Mouse (Mus musculus) lung, postnatal 0 days (tissue): ENCODE data around the gene Rptor. TPM values are rescaled to one million over a fixed set of nuclear protein-coding genes. Genes with fewer than 3 reads are reported as not detected.
"Not testable (repeated sequence)": the region's sequence is repeated elsewhere in the genome, so short reads cannot be mapped to it uniquely, and the experiment has no call there.

Source experiments
- ATAC-seq: fragments of 200-750 bp; cut with Nextera tagmentation; 2 replicates; pipeline ENCODE4 v1.8.0; 2017; ENCODE audit warnings: moderate library complexity
- DNase-seq: peaks from one replicate; pipeline ENCODE4 v3.0.0-alpha.2; 2016; ENCODE audit warnings: low spot score
- H3K27ac ChIP-seq: fragments of 300-500 bp; sonication (generic); 2 replicates; pipeline ENCODE4 v1.5.1; 2014; ENCODE audit warnings: antibody characterized with exemption, mild to moderate bottlenecking, low read length, mixed read lengths
- H3K27me3 ChIP-seq: fragments of 300-500 bp; sonication (generic); replicated peaks from 2 replicates; pipeline ENCODE4 v1.6.1; 2014; ENCODE audit warnings: low read length, mixed read lengths; ENCODE audit not compliant: insufficient read depth
- H3K36me3 ChIP-seq: fragments of 300-500 bp; sonication (generic); 2 replicates; pipeline ENCODE4 v1.6.1; 2014; ENCODE audit warnings: low read length, mixed read lengths; ENCODE audit not compliant: insufficient read depth
- H3K4me1 ChIP-seq: fragments of 300-500 bp; sonication (generic); 2 replicates; pipeline ENCODE4 v1.6.1; 2014; ENCODE audit warnings: antibody characterized with exemption, low read depth, low read length, mixed read lengths; ENCODE audit not compliant: insufficient read depth
- H3K4me2 ChIP-seq: fragments of 300-500 bp; sonication (generic); replicated peaks from 2 replicates; pipeline ENCODE4 v1.6.1; 2014; ENCODE audit warnings: low read depth, mild to moderate bottlenecking, low read length, moderate library complexity, mixed read lengths
- H3K4me3 ChIP-seq: fragments of 300-500 bp; sonication (generic); 2 replicates; pipeline ENCODE4 v1.5.1; 2014; ENCODE audit warnings: low read depth, low read length
- H3K9ac ChIP-seq: fragments of 300-500 bp; sonication (generic); replicated peaks from 2 replicates; pipeline ENCODE4 v1.6.1; 2014; ENCODE audit warnings: low read depth, mild to moderate bottlenecking
- H3K9me3 ChIP-seq: fragments of 300-500 bp; sonication (generic); 2 replicates; pipeline ENCODE4 v1.6.1; 2016; ENCODE audit warnings: low read length, mixed read lengths
- CTCF ChIP-seq: IDR thresholded peaks from 2 replicates; pipeline ENCODE4 v1.5.1; 2016; ENCODE audit warnings: antibody characterized with exemption, mild to moderate bottlenecking
- EP300 ChIP-seq: IDR thresholded peaks from 2 replicates; pipeline ENCODE4 v1.6.1; 2016; ENCODE audit warnings: antibody characterized with exemption, mild to moderate bottlenecking, control low read depth
- WGBS: fragments of 180-500 bp; shearing (Covaris S2); extraction: QIAGEN DNeasy Blood & Tissue Kit; methylation state at CpG from one replicate; pipeline ENCODE4 v1.1.7; 2014; 5-methylcytosine and 5-hydroxymethylcytosine counted together
- polyA plus RNA-seq: library from polyadenylated mRNA; unstranded; fragments of >200 nt; fragmentation: Nextera tagmentation; extraction: Ambion mirVana; gene quantifications from 2 replicates; pipeline ENCODE4 v1.2.1, GENCODE M21; 2015

Gene Rptor
- polyA plus RNA-seq, 1 experiment from 2014 or later = 5.3 TPM

DNA sequence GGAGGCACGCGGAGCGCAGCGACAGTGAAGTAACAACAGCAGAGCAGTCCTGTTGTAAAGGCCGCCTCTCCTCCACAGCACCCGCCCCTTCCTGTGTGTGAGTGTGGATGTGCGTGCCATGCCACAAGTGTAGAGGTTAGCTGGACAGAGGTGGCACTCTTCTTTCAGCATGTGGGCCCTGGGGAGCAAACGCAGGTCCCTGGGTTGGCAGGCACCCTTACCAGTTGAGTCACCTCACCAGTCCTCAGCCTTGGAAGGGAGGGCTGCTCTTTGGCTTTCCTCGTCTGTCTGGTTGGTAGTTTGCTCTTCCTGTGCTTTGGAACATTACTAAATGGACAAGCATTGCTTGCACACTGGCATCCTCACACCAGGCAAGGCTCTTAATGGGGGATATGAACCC lies 50.6 kb downstream of the Rptor start:
- 84% methylated on average over 9 of the region's 9 CpGs for WGBS
- Histone ChIP-seq H3K9me3 (no peaks in the 10 kb centered on the region), H3K27me3 (no peaks in the 10 kb centered on the region), H3K9ac (no peak overlapping the region), H3K27ac (no peak overlapping the region), H3K4me3 (no peak overlapping the region), H3K4me2 (no peak overlapping the region), H3K36me3 (no peaks in the 10 kb centered on the region), H3K4me1 (no peaks in the 10 kb centered on the region; the same call in 1 of the 2 replicates)
- no peak for TF ChIP-seq CTCF
- TF ChIP-seq EP300 = no peak
- no peak for ATAC-seq
- DNase-seq = no peak

DNA sequence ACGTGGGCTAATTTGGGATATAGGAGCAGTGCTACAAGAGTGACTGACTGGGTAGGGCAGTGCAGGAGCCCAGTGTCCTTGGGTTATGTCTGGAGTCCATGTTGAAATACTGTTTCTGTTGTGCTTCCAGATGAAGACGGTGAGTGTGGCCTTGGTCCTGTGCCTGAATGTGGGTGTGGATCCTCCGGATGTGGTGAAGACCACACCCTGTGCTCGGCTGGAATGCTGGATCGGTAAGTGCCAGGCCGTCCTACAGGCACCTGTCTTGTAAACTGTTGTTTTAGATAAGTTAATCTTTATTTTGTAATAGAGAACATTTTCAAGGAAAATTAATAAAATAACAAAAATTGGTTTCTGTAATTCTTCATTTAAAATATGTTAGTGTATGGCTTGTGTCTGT lies 54.8 kb downstream of the Rptor start:
- H3K9me3 ChIP-seq = no peaks in the 10 kb centered on the region
- no peak overlapping the region for H3K4me2 ChIP-seq
- no peak overlapping the region for H3K27ac ChIP-seq
- H3K4me1 ChIP-seq = no peaks in the 10 kb centered on the region
- TF ChIP-seq EP300 (peak; percentile 23; the same call in 1 of the 2 replicates), CTCF (no peak)
- no peak overlapping the region for H3K9ac ChIP-seq
- no peaks in the 10 kb centered on the region for H3K27me3 ChIP-seq
- no peak overlapping the region for H3K4me3 ChIP-seq
- no peaks in the 10 kb centered on the region for H3K36me3 ChIP-seq
- ATAC-seq (no peak), DNase-seq (no peak)
- 60% methylated on average over 6 of the region's 6 CpGs for WGBS

DNA sequence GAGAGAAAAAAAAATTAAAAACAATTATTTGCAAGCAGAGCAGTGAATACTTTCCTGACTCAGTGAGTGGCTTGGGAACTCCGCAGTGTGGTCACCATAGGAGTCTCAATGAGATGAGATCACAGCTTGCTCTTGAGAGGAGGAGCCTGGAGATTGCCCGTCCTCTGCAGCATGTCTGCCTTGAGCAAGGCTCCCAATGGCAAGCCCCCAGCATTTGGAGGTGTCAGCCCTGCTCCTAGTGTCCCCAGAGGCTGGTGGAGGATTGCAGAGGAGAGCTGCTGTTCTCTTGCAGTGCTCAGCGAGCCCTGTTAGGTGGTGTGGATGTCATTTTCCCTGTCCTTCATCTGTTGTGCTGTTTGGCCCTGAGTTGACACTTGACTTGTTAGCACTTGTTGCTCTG lies 56.6 kb downstream of the Rptor start:
- no peak overlapping the region for H3K9ac ChIP-seq
- H3K9me3 ChIP-seq = no peaks in the 10 kb centered on the region
- TF ChIP-seq CTCF (no peak), EP300 (no peak)
- H3K4me1 ChIP-seq = no peaks in the 10 kb centered on the region
- no peak for ATAC-seq
- H3K27ac ChIP-seq = no peak overlapping the region
- H3K36me3 ChIP-seq = no peaks in the 10 kb centered on the region
- no peak overlapping the region for H3K4me3 ChIP-seq
- no peak overlapping the region for H3K4me2 ChIP-seq
- no peak for DNase-seq
- 78% methylated on average over 3 of the region's 3 CpGs for WGBS
- no peaks in the 10 kb centered on the region for H3K27me3 ChIP-seq

DNA sequence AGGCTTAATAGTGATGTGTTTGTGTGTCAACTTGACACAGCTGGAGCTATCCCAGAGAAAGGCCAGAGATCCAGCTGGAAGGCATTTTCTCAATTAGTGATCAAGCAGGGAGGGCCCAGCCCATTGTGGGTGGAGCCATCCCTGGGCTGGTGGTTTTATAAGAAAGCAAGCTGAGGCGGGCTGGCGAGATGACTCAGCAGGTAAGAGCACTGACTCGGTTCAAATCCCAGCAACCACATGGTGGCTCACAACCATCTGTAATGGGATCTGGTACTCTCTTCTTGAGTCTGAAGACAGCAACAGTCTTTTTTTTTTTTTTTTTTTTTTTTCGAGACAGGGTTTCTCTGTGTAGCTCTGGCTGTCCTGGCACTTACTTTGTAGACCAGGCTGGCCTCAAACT lies 58.8 kb downstream of the Rptor start:
- DNase-seq (peak; percentile 38), ATAC-seq (peak; percentile 32; the same call in 1 of the 2 replicates)
- H3K36me3 ChIP-seq, H3K4me2 ChIP-seq, H3K9ac ChIP-seq, H3K9me3 ChIP-seq, H3K4me1 ChIP-seq, H3K4me3 ChIP-seq, H3K27me3 ChIP-seq, H3K27ac ChIP-seq: not testable (repeated sequence)
- WGBS = 53% methylated on average over 4 of the region's 4 CpGs

DNA sequence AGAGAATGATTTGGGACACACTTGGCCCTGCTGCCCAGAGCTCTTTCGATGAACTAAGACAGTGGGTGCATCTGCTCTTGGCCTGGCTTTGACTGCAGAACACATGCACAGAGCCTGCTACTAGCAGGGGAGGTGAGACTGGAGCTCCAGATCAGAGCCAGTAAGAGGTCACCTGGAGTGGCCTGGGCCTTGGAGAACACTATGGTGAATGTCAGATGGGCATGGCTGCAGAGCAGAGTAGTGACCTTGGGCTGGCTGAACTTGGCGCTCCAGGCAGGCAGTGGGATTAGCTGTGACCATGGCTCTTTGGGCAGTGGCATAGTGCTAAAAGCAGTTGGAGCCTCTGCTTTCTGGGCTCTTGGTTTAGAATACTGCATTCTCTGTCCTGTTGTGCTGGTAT lies 61.2 kb downstream of the Rptor start:
- H3K9ac ChIP-seq = no peak overlapping the region
- WGBS = 95% methylated on average over 2 of the region's 2 CpGs

DNA sequence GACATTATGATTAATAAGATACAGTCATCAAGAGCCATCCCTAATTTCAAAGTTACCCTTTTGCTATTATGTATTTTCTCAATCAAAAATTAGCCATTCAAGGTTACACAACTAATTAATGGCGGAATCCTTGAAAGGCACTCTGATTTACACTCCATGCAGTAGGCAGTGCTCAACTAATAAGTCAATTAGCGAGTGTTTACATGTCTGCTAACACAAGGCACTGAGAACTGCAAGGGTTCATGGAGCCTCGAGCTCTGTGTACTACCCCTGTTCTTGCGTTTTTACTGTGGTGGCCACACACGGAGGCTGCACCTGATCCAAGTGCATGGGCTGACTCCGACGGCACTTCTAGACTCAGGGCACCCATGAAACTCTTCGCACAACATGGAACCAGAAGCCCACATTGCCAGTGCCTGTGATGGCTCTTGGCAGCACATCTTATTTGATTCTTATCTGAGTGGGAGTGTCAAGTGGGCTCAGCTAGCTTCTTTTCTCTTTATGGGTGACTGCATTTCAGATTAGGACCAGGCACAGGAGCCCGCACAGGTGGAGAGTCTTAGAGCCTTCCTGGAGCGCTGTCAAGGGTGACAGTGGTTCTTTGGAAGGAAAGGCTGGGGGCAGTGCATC lies 62.1 kb downstream of the Rptor start:
- Histone ChIP-seq H3K9me3 (no peaks in the 10 kb centered on the region), H3K4me2 (no peak overlapping the region), H3K9ac (no peak overlapping the region), H3K27ac (no peak overlapping the region), H3K4me1 (no peaks in the 10 kb centered on the region), H3K36me3 (no peaks in the 10 kb centered on the region), H3K27me3 (no peaks in the 10 kb centered on the region), H3K4me3 (no peak overlapping the region)
- ATAC-seq (no peak), DNase-seq (no peak)
- 64% methylated on average over 10 of the region's 10 CpGs for WGBS
- TF ChIP-seq CTCF = no peak
- TF ChIP-seq EP300 = no peak

More for the DNA sequence above, 61.2 kb downstream of the Rptor start:
- H3K4me3 ChIP-seq = no peak overlapping the region
- no peaks in the 10 kb centered on the region for H3K9me3 ChIP-seq
- H3K36me3 ChIP-seq = no peaks in the 10 kb centered on the region
- DNase-seq (no peak), ATAC-seq (no peak)
- no peaks in the 10 kb centered on the region for H3K4me1 ChIP-seq
- H3K27me3 ChIP-seq = no peaks in the 10 kb centered on the region
- H3K4me2 ChIP-seq = no peak overlapping the region
- H3K27ac ChIP-seq = no peak overlapping the region
- no peak for TF ChIP-seq CTCF

DNA sequence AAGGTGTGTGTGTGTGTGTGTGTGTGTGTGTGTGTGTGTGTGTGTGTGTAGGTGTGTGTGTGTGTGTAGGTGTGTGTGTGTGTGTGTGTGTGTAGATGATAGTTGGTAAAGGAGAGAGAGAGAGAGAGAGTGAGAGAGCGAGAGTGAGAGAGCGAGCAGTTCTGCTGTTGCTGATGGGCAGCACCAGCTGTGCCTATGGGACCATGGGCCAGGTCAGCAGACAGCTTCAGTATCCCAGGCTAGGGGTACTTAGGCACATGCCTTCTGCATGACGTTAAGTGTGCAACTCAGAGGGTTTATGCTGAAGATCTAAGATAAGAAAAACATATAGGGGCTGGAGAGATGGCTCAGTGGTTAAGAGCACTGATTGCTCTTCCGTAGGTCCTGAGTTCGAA lies 62.6 kb downstream of the Rptor start:
- Histone ChIP-seq H3K4me3 (no peak overlapping the region), H3K9ac (no peak overlapping the region), H3K9me3 (no peaks in the 10 kb centered on the region), H3K27me3 (no peaks in the 10 kb centered on the region), H3K4me2 (no peak overlapping the region), H3K4me1 (no peaks in the 10 kb centered on the region), H3K27ac (no peak overlapping the region), H3K36me3 (no peaks in the 10 kb centered on the region)
- ATAC-seq (no peak), DNase-seq (no peak)
- 81% methylated on average over 5 of the region's 5 CpGs for WGBS
- no peak for TF ChIP-seq EP300
- no peak for TF ChIP-seq CTCF
